In genomic region chr2:130179507-130180019, GRCm38 (mm10) we compare ENCODE assay signal across 8 mouse cellular contexts. TPM values are rescaled to one million over a fixed set of nuclear protein-coding genes. Genes with fewer than 3 reads are reported as not detected.
DNase-seq lines count a peak whose midpoint lies in the region; ATAC-seq and TF ChIP-seq lines count a peak whose summit lies in the region.

No protein-coding gene starts in this region.

- peaks cover 19% of the 10 kb centered on the region for H3K4me1 ChIP-seq in kidney, embryonic 16.5 days (ENCODE audit: insufficient read depth, low read length)
- peaks cover 5% of the 10 kb centered on the region for H3K4me1 ChIP-seq in cortical plate, adult 2 months (ENCODE audit: control insufficient read depth, insufficient read depth, low read length)
- peaks cover 13% of the 10 kb centered on the region; the same call in 1 of the 2 replicates for H3K4me1 ChIP-seq in midbrain, postnatal 0 days (ENCODE audit: insufficient read depth, low read length)

- H3K9ac ChIP-seq in kidney, embryonic 16.5 days (replicated peaks; ENCODE audit: low read length): peak overlapping the region; percentile 81
- H3K9ac ChIP-seq in midbrain, postnatal 0 days (replicated peaks; ENCODE audit: low read length, poor library complexity, severe bottlenecking): peak overlapping the region; percentile 60; the same call in 1 of the 2 replicates

- no peak for DNase-seq in kidney, adult 11 months
- no peak for DNase-seq in midbrain, postnatal 0 days (ENCODE audit: low spot score)
- no peak for DNase-seq in kidney, adult 18-20 months
- no peak for DNase-seq in left cerebral cortex, postnatal 36 days (ENCODE audit: low spot score in 2 of 2)
- no peak for DNase-seq in ovary, postnatal 10 days (ENCODE audit: low spot score)

- no peak for TF ChIP-seq CTCF in cortical plate, adult 2 months (IDR thresholded peaks at IDR 0.05; ENCODE audit: extremely low read depth, insufficient read depth, low read length)
- TF ChIP-seq CTCF in midbrain, postnatal 0 days (IDR thresholded peaks at IDR 0.05): peak; percentile 37

- intact Hi-C loops in left cerebral cortex, postnatal 36 days (cut with DNase I): loop anchor here (1.0 to 5.0 kb wide), 2 partner anchors 68 to 95 kb away; partner anchors contain the start of gene Nop56

- H3K9me3 ChIP-seq in kidney, embryonic 16.5 days (ENCODE audit: low read length): no peaks in the 10 kb centered on the region
- H3K9me3 ChIP-seq in midbrain, postnatal 0 days (ENCODE audit: low read length): no peaks in the 10 kb centered on the region

- no peak for TF ChIP-seq POLR2A in cortical plate, adult 2 months (IDR thresholded peaks at IDR 0.05; ENCODE audit: extremely low read depth, insufficient read depth, low read length)

- peak; percentile 83 for ATAC-seq in kidney, embryonic 16.5 days (ENCODE audit: low FRiP score, low TSS enrichment)
- peak; percentile 55 for ATAC-seq in inflammation-experienced regulatory T-cells, adult 6 months
- peak; percentile 75 for ATAC-seq in midbrain, postnatal 0 days (ENCODE audit: low FRiP score)

- H3K27me3 ChIP-seq in kidney, embryonic 16.5 days (ENCODE audit: insufficient read depth, low read length): no peaks in the 10 kb centered on the region
- H3K27me3 ChIP-seq in midbrain, postnatal 0 days (ENCODE audit: insufficient read depth, low read length): no peaks in the 10 kb centered on the region; the same call in 1 of the 2 replicates

- H3K27ac ChIP-seq in kidney, embryonic 16.5 days (ENCODE audit: low read length): peak overlapping the region; percentile 97
- H3K27ac ChIP-seq in cortical plate, adult 2 months (ENCODE audit: insufficient read depth, low read length): peak overlapping the region; percentile 11; the same call in 1 of the 2 replicates
- H3K27ac ChIP-seq in midbrain, postnatal 0 days (ENCODE audit: low read depth, low read length): peak overlapping the region; percentile 64

- 2% methylated on average over 15 of the region's 15 CpGs for WGBS in kidney, embryonic 16.5 days
- 1% methylated on average over 15 of the region's 15 CpGs for WGBS in midbrain, postnatal 0 days

- H3K4me3 ChIP-seq in kidney, embryonic 16.5 days (ENCODE audit: low read length): peak overlapping the region; percentile 87
- H3K4me3 ChIP-seq in cortical plate, adult 2 months (ENCODE audit: insufficient read depth, low read length): peak overlapping the region; percentile 59
- peak overlapping the region; percentile 94 for H3K4me3 ChIP-seq in midbrain, postnatal 0 days (ENCODE audit: low read depth, low read length)

- H3K36me3 ChIP-seq in kidney, embryonic 16.5 days (ENCODE audit: insufficient read depth, low read length): peaks cover 18% of the 10 kb centered on the region
- peaks cover 14% of the 10 kb centered on the region for H3K36me3 ChIP-seq in midbrain, postnatal 0 days (ENCODE audit: insufficient read depth, low read length)

- H3K4me2 ChIP-seq in kidney, embryonic 16.5 days (replicated peaks; ENCODE audit: low read depth, low read length): peak overlapping the region; percentile 83
- peak overlapping the region; percentile 75 for H3K4me2 ChIP-seq in midbrain, postnatal 0 days (ENCODE audit: low read depth, low read length, poor library complexity, severe bottlenecking)

RNA-seq across cellular contexts. Expression of gene Snrpb, which starts 0.4 kb away (rescaled TPM):
- polyA plus RNA-seq in kidney, embryonic 16.5 days (2015; fragmentation: Nextera tagmentation; extraction: Ambion mirVana): 687 and 730 TPM in 2 replicates
- 131 and 133 TPM in 2 replicates for polyA plus RNA-seq in cortical plate, adult 2 months (2012; rRNA removed)
- polyA plus RNA-seq in inflammation-experienced regulatory T-cells, adult 6 months (2017; shearing (Covaris generic)): 100 to 1,000 TPM; 297 to 418 (median 316) TPM
- 227 and 250 TPM in 2 replicates for total RNA-seq in midbrain, postnatal 0 days (2014; rRNA removed)
- polyA plus RNA-seq in midbrain, postnatal 0 days (2015; fragmentation: Nextera tagmentation; extraction: Ambion mirVana): 269 and 274 TPM in 2 replicates
- 100 to 1,000 TPM in 1 of 2 experiments, 10 to 100 TPM in 1; 97.8 to 108 TPM for total RNA-seq in left cerebral cortex, postnatal 36 days (2021)

RNA-seq across cellular contexts. Expression of gene Tmc2, which starts 15.4 kb away (rescaled TPM):
- polyA plus RNA-seq in kidney, embryonic 16.5 days (2015; fragmentation: Nextera tagmentation; extraction: Ambion mirVana): not detected in 2 replicates
- not detected in 2 replicates for polyA plus RNA-seq in cortical plate, adult 2 months (2012; rRNA removed)
- polyA plus RNA-seq in inflammation-experienced regulatory T-cells, adult 6 months (2017; shearing (Covaris generic)): not detected
- total RNA-seq in midbrain, postnatal 0 days (2014; rRNA removed): not detected in 2 replicates
- not detected in 2 replicates for polyA plus RNA-seq in midbrain, postnatal 0 days (2015; fragmentation: Nextera tagmentation; extraction: Ambion mirVana)
- total RNA-seq in left cerebral cortex, postnatal 36 days (2021): not detected

Comparison
In these comparisons a context has a peak if more than half of its experiments do, and no peak if none do; other contexts are left out.
1. H3K27ac ChIP-seq: peak in every context shown above with its lines; median percentile 97 in kidney, embryonic 16.5 days; 64 in midbrain, postnatal 0 days; 11 in cortical plate, adult 2 months.